Mouse (Mus musculus): ENCODE results near the gene Arl15.

- TF ChIP-seq CTCF (IDR thresholded peaks at IDR 0.05; ENCODE audit: low read depth) (no peak), EP300 (optimal IDR thresholded peaks at IDR 0.05) (no peak)
These were observed 201.4 kb downstream of the Arl15 start for GRCm38 (mm10) chr13:113995490-113996236.
